Mouse (Mus musculus): ENCODE results near the gene Itgb4.
"Not testable (repeated sequence)": the region's sequence is repeated elsewhere in the genome, so short reads cannot be mapped to it uniquely, and the experiment has no call there.

The Itgb4 gene

DNA sequence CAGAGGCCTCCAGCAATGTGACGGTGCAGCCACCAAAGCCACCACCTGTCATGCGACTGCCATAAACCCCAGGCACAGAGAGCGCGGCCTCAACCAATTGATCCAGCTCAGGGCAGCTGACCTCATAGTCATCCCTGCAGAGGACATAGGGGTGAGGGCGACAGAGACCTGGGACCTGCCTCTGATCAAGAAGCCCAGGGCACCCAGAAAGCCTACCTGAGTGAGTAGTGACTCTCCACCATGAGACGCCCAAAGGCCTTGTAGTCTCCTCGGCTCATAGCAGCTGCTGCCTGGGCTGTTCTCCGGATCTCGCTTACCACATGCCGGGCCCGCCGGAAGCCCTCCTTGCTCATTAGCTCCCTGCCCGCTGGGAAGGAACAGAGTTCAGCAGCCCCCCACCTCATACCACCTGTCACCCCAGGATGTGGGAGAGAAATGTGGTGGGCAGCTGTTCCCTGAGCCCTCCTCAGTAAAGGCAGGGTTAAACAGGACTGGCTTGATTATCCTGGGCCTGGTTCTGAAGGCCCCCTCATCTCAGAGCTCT, 34.4 kb downstream of the Itgb4 start:
- no peak for DNase-seq (ENCODE audit: low read depth, low spot score)

- no peak for DNase-seq (ENCODE audit: low read depth, low spot score)
These were observed 35.2 kb downstream of the Itgb4 start for GRCm38 (mm10) chr11:116009661-116010060.

- no peak for DNase-seq (ENCODE audit: low read depth, low spot score)
These were observed 35.6 kb downstream of the Itgb4 start for GRCm38 (mm10) chr11:116010146-116010545.

GRCm38 (mm10) chr11:116010948-116011347, 36.4 kb downstream of the Itgb4 start:
- DNase-seq (ENCODE audit: low read depth, low spot score): no peak

- DNase-seq (ENCODE audit: low read depth, low spot score): no peak
These were observed 37.2 kb downstream of the Itgb4 start for GRCm38 (mm10) chr11:116011529-116012261.

DNA sequence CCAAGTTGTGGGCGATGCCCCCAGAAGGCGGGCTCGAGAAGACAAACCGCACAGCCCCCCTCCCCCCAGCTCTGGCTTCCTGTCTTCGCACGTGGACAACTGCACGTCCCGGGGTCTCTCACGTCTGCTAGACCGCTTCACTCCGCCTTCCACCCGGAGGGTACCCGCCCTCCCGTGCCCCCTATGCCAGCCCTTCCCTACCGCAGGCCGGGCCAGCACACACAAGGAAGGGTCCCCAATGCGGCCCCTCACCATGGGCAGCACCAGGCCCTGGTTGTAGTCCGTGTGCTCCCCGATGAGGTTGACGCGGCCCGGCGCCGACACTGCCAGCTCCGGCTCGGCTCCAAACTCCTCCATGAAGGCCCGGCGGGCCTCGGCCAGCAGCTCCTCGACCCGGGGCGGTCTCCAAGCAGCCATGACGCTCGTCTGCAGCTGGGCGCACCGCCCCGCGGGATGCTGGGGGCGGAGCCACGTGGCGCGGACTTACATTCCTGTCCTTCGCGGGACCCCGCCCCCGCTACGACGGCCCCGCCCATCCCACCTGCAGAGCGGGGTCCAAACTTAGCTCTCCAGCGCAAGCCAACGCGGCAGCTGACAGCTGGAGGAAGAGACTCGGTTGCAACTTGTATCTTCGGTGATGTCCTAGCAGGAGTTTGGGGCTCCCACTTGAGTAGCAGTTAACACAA, 37.9 kb downstream of the Itgb4 start, which contains the start of gene Galk1:
Gene Galk1, minus strand, starts transcription at position 458 of the 686 bp plus-strand sequence.
- DNase-seq (ENCODE audit: low read depth, low spot score): peak; percentile 96

GRCm38 (mm10) chr11:116014821-116015220, 40.3 kb downstream of the Itgb4 start:
- no peak for DNase-seq (ENCODE audit: low read depth, low spot score)

DNA sequence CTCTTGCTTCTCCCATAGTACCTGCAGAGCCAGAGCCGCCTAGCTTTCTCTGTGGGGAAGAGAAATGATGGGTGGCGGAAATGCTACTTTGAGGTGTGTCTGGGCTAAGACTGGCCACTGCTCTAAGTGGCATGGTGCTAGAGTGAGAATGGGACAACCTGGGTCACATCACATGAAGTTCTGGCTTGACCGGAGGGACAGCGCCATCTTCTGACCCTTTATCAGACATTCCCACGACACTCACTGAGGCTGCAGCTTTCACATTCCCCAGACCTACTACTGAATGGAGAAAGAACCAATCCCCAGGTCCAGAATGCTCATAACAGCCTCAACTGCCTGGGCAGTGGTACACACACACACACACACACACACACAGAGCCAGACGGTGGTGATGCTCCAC, 43.6 kb downstream of the Itgb4 start:
- peak; percentile 58 for DNase-seq (ENCODE audit: low read depth, low spot score)

GRCm38 (mm10) chr11:116018867-116019266, 44.4 kb downstream of the Itgb4 start:
- DNase-seq (ENCODE audit: low read depth, low spot score): not testable (repeated sequence)

DNA sequence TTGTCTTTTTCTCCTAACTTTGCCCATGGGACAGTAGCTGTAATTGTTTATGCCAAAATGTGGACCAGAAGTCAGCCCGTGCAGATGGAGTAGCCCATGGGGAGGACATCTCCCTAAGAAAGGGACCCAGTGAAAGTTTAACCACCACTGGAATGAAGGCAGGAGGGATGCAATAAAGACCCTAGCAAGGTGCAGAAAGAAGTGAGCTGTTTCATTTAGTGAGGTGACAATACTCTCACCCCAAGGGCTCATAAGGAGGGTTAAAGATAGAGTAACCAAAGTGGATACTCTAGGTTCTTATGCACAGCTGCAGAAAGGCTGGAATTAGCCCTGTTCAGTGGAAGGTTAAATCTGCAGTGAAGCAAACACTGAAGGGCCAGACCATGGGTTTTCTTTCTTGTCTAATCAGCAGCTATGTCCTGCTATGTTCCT, 44.9 kb downstream of the Itgb4 start:
- peak; percentile 61 for DNase-seq (ENCODE audit: low read depth, low spot score)

DNA sequence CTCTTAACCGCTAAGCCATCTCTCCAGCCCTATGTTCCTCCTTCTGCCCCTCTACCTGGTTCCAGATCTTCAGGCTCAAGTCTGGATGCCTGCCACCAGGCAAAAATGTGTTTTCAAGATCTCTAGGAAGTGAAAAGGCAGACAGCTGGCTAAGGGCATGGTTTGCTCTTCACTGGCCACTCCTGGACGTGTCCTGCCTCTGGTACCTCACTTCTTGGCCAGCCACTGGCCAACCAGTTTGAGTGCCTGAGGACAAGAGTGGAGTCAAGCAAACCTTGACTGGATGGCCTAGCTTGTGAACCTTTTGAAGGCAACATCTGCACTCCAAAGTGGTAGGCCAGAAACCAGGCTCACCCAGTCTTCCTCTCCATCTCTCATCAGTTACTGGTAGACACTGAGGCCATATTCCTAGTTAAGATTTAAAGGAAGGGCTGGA, 45.5 kb downstream of the Itgb4 start:
- DNase-seq (ENCODE audit: low read depth, low spot score): peak; percentile 51

- no peak for DNase-seq (ENCODE audit: low read depth, low spot score)
These were observed 46.0 kb downstream of the Itgb4 start for GRCm38 (mm10) chr11:116020519-116020922.

DNA sequence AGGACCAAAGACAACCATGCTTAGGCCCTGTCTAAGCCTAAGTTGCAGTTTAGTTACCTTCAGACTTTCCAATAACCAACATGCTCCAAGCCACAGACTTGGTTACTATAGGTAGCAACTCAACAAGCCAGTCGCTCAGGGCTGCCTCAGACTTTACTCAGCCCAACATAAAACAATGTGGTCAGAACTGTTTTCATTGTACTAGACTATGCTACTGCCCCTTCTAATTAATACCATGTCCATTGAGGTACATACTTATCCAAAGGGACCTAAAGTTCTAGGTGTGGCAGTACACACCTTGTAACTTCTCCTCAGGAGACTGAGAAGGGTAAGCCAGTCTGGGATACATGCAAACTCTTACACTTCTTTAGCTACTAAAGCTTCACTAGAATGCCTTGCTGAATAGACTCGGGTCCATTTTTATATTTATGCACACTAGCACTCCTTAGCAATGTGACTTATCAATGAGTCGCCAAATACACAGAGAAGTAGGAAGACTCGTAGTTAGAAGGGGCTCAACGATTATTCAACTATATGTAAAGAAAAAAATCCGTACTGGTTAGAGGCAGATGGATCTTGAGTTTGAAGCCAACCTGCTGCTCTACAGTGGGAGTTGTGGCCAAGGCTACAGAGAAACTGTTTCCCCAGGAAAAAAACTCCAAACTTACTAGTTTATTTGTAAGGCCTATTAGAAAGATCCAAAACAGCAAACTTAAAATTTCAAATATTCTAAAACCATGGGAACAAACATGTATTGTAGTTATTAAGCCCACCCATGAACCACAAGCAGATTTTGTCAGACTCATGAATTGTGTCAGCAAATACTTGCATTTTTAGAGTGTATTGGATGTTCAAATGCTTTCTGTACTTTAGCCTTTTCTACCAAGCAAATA, 47.1 kb downstream of the Itgb4 start:
- no peak for DNase-seq (ENCODE audit: low read depth, low spot score)

- no peak for DNase-seq (ENCODE audit: low read depth, low spot score)
These were observed 47.8 kb downstream of the Itgb4 start for GRCm38 (mm10) chr11:116022256-116022780.

GRCm38 (mm10) chr11:116023074-116023770, 48.7 kb downstream of the Itgb4 start:
- not testable (repeated sequence) for DNase-seq (ENCODE audit: low read depth, low spot score)

DNA sequence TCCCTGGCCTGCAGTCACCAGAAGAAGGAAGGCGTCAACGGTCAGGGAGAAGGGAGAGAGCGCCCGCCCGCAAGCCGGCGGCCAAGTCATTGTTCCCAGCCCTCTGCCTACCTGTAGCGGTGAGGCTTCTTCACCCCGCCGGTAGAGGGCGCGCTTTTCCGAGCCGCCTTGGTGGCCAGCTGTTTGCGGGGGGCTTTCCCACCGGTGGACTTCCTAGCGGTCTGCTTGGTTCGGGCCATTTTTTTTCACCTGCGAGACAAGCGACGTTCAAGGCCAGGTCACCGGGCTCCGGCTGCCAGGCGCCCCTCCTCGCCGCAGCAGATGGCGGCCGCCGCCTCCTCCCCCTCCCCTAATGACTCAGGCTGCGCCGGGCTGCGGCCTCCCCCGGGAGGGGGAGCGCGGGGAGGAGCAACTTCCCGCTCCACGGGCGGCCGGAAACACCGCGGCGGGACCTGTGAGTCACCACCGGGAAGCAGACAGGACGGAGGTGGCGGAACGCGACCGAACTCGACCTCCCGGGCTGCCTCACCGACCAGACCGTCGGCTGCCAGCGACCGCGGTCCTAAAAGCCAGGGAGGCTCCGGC, 49.4 kb downstream of the Itgb4 start:
- DNase-seq (ENCODE audit: low read depth, low spot score): peak; percentile 87

GRCm38 (mm10) chr11:116024356-116024808, 49.9 kb downstream of the Itgb4 start:
- peak; percentile 99 for DNase-seq (ENCODE audit: low read depth, low spot score)

GRCm38 (mm10) chr11:116025056-116025845, 50.7 kb downstream of the Itgb4 start:
- no peak for DNase-seq (ENCODE audit: low read depth, low spot score)

GRCm38 (mm10) chr11:116027756-116028155, 53.2 kb downstream of the Itgb4 start, which contains the start of gene H3f3b:
Gene H3f3b, minus strand, starts transcription at chr11:116027962.
- no peak for DNase-seq (ENCODE audit: low read depth, low spot score)
